Mouse (Mus musculus) limb, embryonic 11.5 days (tissue): Measurements from ENCODE around the gene Vpreb3. TPM values are rescaled to one million over a fixed set of nuclear protein-coding genes. Genes with fewer than 3 reads are reported as not detected.
A peak's percentile ranks its signal among the peaks of the same experiment; 100 is the strongest.

ENCODE experiments used
- ATAC-seq: fragments of 200-750 bp; cut with Nextera tagmentation; 2 replicates; pipeline ENCODE4 v1.8.0; 2017; ENCODE audit warnings: low read depth; ENCODE audit not compliant: insufficient number of reproducible peaks, low FRiP score, low TSS enrichment
- DNase-seq: peaks from one replicate; pipeline ENCODE4 v3.0.0-alpha.2; 2015; ENCODE audit warnings: low spot score
- H3K27ac ChIP-seq: fragments of 300-500 bp; sonication (generic); replicated peaks from 2 replicates; pipeline ENCODE4 v1.5.1; 2014; ENCODE audit warnings: low read depth, mild to moderate bottlenecking, low read length
- H3K27me3 ChIP-seq: fragments of 300-500 bp; sonication (generic); 2 replicates; pipeline ENCODE4 v1.6.1; 2014; ENCODE audit warnings: mild to moderate bottlenecking, low read length, mixed read lengths; ENCODE audit not compliant: control insufficient read depth, insufficient read depth
- H3K36me3 ChIP-seq: fragments of 300-500 bp; sonication (generic); 2 replicates; pipeline ENCODE4 v1.6.1; 2014; ENCODE audit warnings: mild to moderate bottlenecking, low read length, moderate library complexity, mixed read lengths; ENCODE audit not compliant: control insufficient read depth, insufficient read depth
- H3K4me1 ChIP-seq: fragments of 300-500 bp; sonication (generic); 2 replicates; pipeline ENCODE4 v1.6.1; 2014; ENCODE audit warnings: low read length, mixed read lengths; ENCODE audit not compliant: control insufficient read depth, insufficient read depth
- H3K4me2 ChIP-seq: fragments of 300-500 bp; sonication (generic); 2 replicates; pipeline ENCODE4 v1.6.1; 2014; ENCODE audit warnings: low read depth, mild to moderate bottlenecking, moderate library complexity; ENCODE audit not compliant: severe bottlenecking
- H3K4me3 ChIP-seq: fragments of 300-500 bp; sonication (generic); 2 replicates; pipeline ENCODE4 v1.5.1; 2014; ENCODE audit warnings: low read depth, low read length
- H3K9ac ChIP-seq: fragments of 300-500 bp; sonication (generic); 2 replicates; pipeline ENCODE4 v1.6.1; 2014; ENCODE audit warnings: mild to moderate bottlenecking, low read length
- H3K9me3 ChIP-seq: fragments of 300-500 bp; sonication (generic); 2 replicates; pipeline ENCODE4 v1.6.1; 2016; ENCODE audit warnings: low read length; ENCODE audit not compliant: control insufficient read depth
- WGBS: fragments of 180-500 bp; shearing (Covaris S2); extraction: QIAGEN DNeasy Blood & Tissue Kit; methylation state at CpG from one replicate; pipeline ENCODE4 v1.1.7; 2014; 5-methylcytosine and 5-hydroxymethylcytosine counted together
- polyA plus RNA-seq: library from polyadenylated mRNA; unstranded; fragments of >200 nt; fragmentation: Nextera tagmentation; extraction: Ambion mirVana; gene quantifications from 2 replicates; pipeline ENCODE4 v1.2.1, GENCODE M21; 2014

Gene Vpreb3
- polyA plus RNA-seq, 1 experiment from 2014 or later = 0.60 TPM

GRCm38 (mm10) chr10:75904391-75904790 is 38.5 kb upstream of the Vpreb3 start:
- no peaks in the 10 kb centered on the region for H3K27me3 ChIP-seq
- H3K36me3 ChIP-seq = peaks cover 41% of the 10 kb centered on the region
- no peak overlapping the region for H3K4me3 ChIP-seq
- WGBS = 89% methylated on average over 5 of the region's 5 CpGs
- ATAC-seq = no peak
- no peak overlapping the region for H3K4me2 ChIP-seq
- no peak overlapping the region for H3K27ac ChIP-seq
- H3K9ac ChIP-seq = no peak overlapping the region
- no peaks in the 10 kb centered on the region for H3K9me3 ChIP-seq
- no peak for DNase-seq
- no peaks in the 10 kb centered on the region for H3K4me1 ChIP-seq

- H3K4me1 ChIP-seq = no peaks in the 10 kb centered on the region
- no peak for DNase-seq
These were observed 36.0 kb upstream of the Vpreb3 start for GRCm38 (mm10) chr10:75906882-75907281.

GRCm38 (mm10) chr10:75910698-75911097 is 32.2 kb upstream of the Vpreb3 start:
- no peaks in the 10 kb centered on the region for H3K9me3 ChIP-seq
- H3K4me3 ChIP-seq = no peak overlapping the region
- H3K4me2 ChIP-seq = no peak overlapping the region
- DNase-seq = no peak
- H3K36me3 ChIP-seq = peaks cover 23% of the 10 kb centered on the region
- no peak overlapping the region for H3K27ac ChIP-seq
- H3K27me3 ChIP-seq = no peaks in the 10 kb centered on the region
- H3K9ac ChIP-seq = no peak overlapping the region
- 80% methylated on average over 2 of the region's 2 CpGs for WGBS
- no peaks in the 10 kb centered on the region for H3K4me1 ChIP-seq
- ATAC-seq = no peak

More at GRCm38 (mm10) chr10:75906882-75907281, 36.0 kb upstream of the Vpreb3 start:
- ATAC-seq = no peak
- Histone ChIP-seq H3K9ac (no peak overlapping the region), H3K4me2 (no peak overlapping the region), H3K27me3 (no peaks in the 10 kb centered on the region), H3K27ac (no peak overlapping the region), H3K9me3 (no peaks in the 10 kb centered on the region), H3K4me3 (no peak overlapping the region), H3K36me3 (peaks cover 46% of the 10 kb centered on the region)
- WGBS = 94% methylated on average over 4 of the region's 4 CpGs

GRCm38 (mm10) chr10:75913013-75913589 is 29.8 kb upstream of the Vpreb3 start:
- Histone ChIP-seq H3K4me3 (no peak overlapping the region), H3K9me3 (no peaks in the 10 kb centered on the region), H3K36me3 (peaks cover 16% of the 10 kb centered on the region), H3K27ac (no peak overlapping the region), H3K9ac (no peak overlapping the region), H3K4me1 (peaks cover 3% of the 10 kb centered on the region; the same call in 1 of the 2 replicates), H3K27me3 (no peaks in the 10 kb centered on the region), H3K4me2 (no peak overlapping the region)
- no peak for ATAC-seq
- no peak for DNase-seq
- WGBS = 82% methylated on average over 6 of the region's 6 CpGs

GRCm38 (mm10) chr10:75915557-75915956 is 27.3 kb upstream of the Vpreb3 start:
- no peak for ATAC-seq
- H3K4me1 ChIP-seq = peaks cover 8% of the 10 kb centered on the region; the same call in 1 of the 2 replicates
- no peak for DNase-seq
- no peak overlapping the region for H3K4me3 ChIP-seq
- H3K4me2 ChIP-seq = no peak overlapping the region
- no peak overlapping the region for H3K9ac ChIP-seq
- H3K27me3 ChIP-seq = no peaks in the 10 kb centered on the region
- H3K27ac ChIP-seq = no peak overlapping the region
- H3K36me3 ChIP-seq = peaks cover 7% of the 10 kb centered on the region; the same call in 1 of the 2 replicates
- 77% methylated on average over 7 of the region's 7 CpGs for WGBS
- no peaks in the 10 kb centered on the region for H3K9me3 ChIP-seq

- Histone ChIP-seq H3K27me3 (no peaks in the 10 kb centered on the region), H3K9me3 (no peaks in the 10 kb centered on the region), H3K36me3 (peaks cover 2% of the 10 kb centered on the region; the same call in 1 of the 2 replicates), H3K4me1 (peaks cover 8% of the 10 kb centered on the region; the same call in 1 of the 2 replicates), H3K27ac (no peak overlapping the region), H3K9ac (no peak overlapping the region), H3K4me3 (no peak overlapping the region), H3K4me2 (no peak overlapping the region)
- 39% methylated on average over 8 of the region's 8 CpGs for WGBS
- no peak for ATAC-seq
- DNase-seq = peak; percentile 54
These were observed 26.0 kb upstream of the Vpreb3 start for GRCm38 (mm10) chr10:75916840-75917239.

GRCm38 (mm10) chr10:75919026-75919425 is 23.8 kb upstream of the Vpreb3 start:
- H3K4me3 ChIP-seq = no peak overlapping the region

GRCm38 (mm10) chr10:75921026-75921725 is 21.7 kb upstream of the Vpreb3 start, which contains the start of gene Smarcb1:
TSS of gene Smarcb1 (minus strand) at chr10:75921617.
- whole genome bisulfite sequencing = under 1% methylated on average over 75 of the region's 76 CpGs
- H3K9me3 ChIP-seq = no peaks in the 10 kb centered on the region
- peak within 1 kb of the TSS; percentile 89 for H3K9ac ChIP-seq
- peak within 1 kb of the TSS; percentile 84 for H3K27ac ChIP-seq
- H3K4me3 ChIP-seq = peak within 1 kb of the TSS; percentile 66
- H3K4me1 ChIP-seq = peaks cover 12% of the 10 kb centered on the region
- no peaks in the 10 kb centered on the region; the same call in 1 of the 2 replicates for H3K36me3 ChIP-seq
- peak; percentile 95 for DNase-seq
- H3K4me2 ChIP-seq = peak within 1 kb of the TSS; percentile 73
- no peaks in the 10 kb centered on the region for H3K27me3 ChIP-seq
- peak; percentile 83 for ATAC-seq

More at GRCm38 (mm10) chr10:75919026-75919425, 23.8 kb upstream of the Vpreb3 start:
- no peak for ATAC-seq
- H3K36me3 ChIP-seq = no peaks in the 10 kb centered on the region; the same call in 1 of the 2 replicates
- no peaks in the 10 kb centered on the region for H3K9me3 ChIP-seq
- no peak overlapping the region for H3K4me2 ChIP-seq
- no peak for DNase-seq
- H3K27me3 ChIP-seq = no peaks in the 10 kb centered on the region
- no peak overlapping the region for H3K9ac ChIP-seq
- 91% methylated on average over 5 of the region's 5 CpGs for WGBS
- H3K4me1 ChIP-seq = peaks cover 12% of the 10 kb centered on the region
- no peak overlapping the region for H3K27ac ChIP-seq
